Mouse (Mus musculus) c-Kit-positive CD71-positive TER-119-negative erythroid progenitor cells, embryonic 14.5 days (primary cell): Measurements from ENCODE around the gene Cacna1s.

Experiments
- DNase-seq: peaks from one replicate; pipeline ENCODE4 v3.0.0-alpha.2; 2013; ENCODE audit warnings: low read depth

Gene Cacna1s

DNA sequence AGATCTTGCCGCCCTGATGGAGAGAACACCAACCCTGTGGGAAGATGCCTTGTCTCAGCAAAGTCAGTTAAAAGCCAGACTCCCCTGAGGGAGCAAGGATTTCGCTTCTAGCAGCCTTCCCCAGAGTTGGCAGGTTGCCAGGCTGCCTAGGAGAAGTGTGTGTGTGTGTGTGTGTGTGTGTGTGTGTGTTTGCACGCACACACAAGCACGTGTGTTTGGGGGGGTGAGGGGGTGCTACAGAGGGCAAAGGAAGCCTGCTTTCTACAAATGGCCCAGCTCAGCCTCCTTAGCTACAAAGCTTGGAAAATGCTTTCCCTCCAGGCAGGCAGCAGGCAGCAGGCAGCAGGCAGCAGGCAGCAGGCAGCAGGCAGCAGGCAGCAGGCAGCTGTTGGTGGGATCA lies 85.0 kb downstream of the Cacna1s start:
- no peak for DNase-seq

DNA sequence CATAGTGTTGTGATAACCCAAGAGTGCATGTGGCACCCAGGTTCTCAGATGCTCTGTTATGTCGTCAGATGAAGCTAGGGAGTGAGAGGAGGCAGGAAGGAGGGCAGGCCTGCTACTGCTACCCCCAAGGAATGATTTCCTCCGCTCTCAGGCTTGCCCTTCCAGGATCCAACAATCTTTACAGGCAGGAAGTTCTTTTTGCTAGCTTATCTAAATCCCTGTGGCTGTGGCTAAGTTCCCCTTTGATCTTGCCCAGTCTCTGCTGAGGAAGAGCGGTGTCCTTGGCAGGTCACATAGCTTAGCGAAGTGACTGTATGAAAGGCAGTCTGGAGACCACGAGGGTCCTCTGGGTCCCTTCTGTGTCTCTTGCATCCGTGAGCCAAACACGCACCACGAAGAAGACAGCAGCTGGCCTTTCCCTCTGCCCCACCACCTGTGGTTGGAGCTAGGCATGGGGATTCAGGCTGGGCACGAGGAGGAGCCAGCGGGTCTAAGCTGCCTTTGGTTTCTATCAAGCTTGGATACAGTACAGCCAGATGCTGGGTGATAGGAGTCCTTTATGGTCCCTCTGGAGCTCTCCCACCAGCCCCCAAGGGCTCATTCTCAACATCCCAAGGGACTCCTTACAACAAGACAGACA lies 85.8 kb downstream of the Cacna1s start:
- DNase-seq: no peak

DNA sequence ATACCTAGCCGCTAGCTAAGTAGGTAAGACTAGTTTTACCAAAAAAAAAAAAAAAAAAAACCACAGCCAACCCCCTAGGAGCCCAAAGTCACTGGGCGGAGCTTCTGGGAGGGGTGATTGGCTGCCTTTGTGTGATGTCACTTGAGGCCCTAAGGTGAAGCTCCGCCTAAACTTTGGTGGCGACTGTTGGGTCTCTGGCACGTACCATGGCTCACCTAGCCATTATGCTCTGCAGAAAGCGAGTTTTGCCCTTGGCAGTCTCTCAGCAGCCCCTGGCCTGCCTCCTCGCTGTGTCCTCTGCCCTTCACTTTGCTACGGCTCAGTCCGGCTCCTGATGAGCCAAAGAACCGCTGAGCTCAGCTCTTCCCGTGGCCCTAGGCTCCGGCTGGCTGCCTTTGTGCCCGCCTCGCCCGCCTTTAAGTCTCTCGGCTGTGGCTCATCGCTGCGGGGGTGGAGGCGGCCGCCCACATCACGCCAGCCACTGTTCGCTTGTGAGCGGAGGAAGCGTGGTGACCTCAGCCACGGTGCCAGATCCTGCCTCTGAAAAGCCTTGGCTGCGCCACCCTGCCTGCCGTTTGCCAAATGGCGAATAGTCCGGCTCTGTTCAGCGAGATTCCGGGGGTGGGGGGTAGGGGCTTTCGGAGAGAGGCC lies 87.6 kb downstream of the Cacna1s start:
- peak; percentile 97 for DNase-seq

DNA sequence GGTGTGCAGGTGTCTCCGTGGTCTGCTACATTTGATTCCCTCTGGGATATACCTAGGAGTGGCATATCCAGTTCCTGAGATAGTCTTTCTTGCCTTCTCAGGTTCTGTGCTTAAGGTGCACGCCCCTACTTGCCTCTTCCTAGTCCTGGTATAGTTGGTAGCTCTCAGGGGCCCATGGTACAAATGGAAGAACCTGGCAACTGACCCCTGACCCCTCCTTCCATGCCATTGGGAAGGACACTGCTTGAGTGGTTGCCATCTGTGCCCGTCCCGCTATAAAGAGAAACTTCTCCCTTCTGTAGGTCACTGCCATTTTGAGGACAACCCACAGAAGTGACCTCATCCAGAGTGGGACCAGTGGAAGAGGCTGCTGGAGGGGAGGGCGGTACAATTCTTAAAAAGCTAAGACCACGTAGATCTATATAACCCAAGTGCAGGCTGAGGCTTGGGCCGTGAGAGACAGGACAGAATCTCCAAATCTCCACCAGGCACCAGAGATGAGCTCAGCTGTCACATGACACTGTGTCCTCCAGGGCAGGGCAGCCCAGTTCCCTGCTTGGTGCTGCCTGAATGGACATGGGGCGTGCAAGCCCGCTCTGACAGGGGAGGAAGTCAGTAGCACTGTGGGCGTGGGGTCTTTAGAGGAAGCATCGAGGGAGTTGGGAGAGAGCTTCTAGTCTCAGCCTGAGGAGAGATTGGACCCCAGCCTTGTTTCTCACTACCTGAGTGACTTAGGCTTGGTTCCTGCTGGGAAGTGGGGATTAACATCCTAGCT lies 88.8 kb downstream of the Cacna1s start:
- DNase-seq: no peak

DNA sequence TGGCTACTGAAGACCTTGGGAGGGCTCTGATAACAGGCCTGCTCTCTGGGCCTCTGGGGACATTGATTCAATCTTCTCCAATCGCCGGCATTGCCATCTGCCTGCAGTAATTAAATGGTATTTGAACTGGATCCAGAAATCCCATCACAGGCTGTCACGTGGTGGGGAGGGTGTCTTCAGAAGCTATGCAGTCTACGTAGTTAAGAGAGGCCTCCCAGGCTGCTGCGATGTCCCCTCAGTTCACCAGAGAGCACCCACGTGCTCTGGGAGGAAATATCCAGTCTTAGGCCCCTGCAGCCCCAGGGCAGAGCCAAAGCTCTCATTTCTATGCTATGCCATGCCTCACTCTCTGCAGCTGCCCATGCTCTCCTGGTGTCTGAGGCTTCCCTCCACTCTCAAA lies 89.8 kb downstream of the Cacna1s start:
- DNase-seq: no peak

DNA sequence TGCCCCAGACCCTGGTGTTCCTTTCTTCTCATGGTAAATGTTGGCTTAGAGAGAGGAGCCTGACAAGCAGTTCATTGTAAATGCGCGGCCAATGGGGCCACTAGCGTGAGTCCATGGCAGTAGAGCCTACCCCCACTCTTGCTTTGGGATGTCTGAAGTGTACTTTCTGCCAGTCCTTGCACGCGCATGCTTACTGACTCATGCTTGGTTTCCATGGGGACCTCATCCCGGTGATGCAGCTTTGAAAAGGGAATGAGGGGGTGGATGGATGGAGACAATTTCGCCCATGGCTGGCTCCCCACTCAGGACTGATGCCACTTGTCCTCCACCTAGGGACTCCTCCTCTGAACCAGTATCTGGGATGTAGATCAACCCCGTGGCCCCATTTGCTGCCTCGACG lies 91.0 kb downstream of the Cacna1s start:
- no peak for DNase-seq

DNA sequence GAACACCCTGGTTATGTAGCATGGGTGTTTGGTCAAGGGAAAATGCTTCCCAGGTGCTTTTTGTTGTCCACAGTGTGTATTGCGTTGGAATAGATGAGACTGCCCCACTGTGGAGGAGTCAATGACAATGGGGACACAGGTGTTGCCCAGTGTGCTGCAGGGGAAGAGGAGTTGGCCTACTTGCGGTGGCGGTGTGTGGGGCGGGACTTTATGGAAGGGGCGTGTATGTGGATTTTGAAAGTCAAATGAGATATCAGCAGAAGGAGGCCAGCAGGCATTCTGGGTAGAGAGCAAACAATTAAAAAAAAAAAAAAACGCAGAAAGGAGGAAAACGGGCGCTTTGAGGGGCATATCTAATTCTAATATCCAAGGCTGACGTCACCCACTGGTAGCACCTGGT lies 97.2 kb downstream of the Cacna1s start:
- no peak for DNase-seq

DNA sequence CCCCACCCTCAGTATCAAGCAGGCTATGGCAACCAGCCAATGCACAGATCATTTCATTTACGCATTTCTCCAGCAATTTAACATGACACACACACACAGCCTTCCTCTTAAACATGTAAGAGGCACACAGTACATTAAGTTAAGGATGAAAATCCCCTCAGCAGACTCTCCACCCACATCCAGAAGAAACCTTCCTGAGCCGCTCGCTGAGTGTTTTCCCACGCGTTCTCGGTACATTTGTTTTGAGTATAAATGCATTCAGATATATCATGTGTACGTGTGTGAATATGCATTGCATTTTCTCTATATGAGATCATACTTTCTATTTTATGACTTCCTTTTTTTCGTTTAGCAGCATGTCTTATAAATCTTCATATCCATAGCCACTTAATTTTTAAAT lies 98.8 kb downstream of the Cacna1s start:
- DNase-seq: no peak

DNA sequence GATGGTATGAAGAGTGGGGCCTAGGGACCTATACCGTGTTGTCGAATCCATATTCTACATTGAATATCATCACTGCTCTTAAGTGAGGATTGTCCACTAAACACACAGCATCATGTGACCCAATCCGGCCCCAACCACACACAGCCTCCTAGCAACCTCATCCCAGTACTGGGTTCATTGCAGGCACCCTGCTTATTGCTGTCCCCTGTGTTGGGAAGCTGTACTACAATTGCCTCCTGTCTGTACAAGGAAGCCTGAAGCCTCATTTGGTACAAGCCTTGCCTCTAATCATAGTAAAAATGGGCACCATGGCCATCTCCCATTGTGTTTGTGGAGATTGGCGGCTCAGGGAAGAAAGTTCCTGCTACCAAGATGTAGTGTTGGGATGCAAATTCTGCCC lies 103.8 kb downstream of the Cacna1s start:
- DNase-seq: no peak

DNA sequence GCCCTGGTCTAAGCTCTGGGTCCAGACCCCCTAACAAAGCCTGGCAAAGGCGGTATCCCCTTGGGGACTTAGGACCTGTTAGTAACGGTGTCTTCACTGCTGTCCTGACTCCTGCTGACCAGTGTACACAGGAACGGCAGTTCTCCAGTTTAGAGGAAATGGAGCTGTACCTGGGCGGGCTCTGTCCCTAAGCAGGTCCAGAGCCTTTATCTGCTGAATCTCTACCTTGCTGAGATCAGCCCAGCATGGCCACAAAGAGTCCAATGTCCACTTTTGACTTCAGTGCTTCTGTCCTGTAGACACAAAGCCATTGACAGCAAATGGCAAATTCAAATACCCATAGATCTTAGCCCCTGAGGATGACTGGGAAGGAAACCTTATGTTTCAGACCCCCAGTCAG lies 104.4 kb downstream of the Cacna1s start:
- no peak for DNase-seq

DNA sequence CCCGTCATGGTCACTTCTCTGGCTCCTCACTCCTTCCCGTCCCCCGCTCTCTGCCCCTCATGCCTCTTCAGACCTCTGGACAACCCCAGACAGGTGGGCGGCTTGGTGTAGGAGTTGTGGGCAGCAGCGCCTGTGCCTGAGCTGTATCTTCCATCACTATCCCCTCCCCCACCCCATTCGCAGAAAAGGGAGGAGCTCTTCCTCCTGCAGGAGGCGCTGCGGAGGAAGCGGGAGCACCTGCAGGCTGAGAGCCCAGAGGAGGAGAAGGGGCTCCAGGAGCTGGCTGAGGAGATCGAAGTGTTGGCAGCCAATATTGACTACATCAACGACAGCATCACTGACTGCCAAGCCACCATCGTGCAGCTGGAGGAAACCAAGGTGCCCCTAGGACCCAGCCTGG lies 107.3 kb downstream of the Cacna1s start:
- DNase-seq: no peak

DNA sequence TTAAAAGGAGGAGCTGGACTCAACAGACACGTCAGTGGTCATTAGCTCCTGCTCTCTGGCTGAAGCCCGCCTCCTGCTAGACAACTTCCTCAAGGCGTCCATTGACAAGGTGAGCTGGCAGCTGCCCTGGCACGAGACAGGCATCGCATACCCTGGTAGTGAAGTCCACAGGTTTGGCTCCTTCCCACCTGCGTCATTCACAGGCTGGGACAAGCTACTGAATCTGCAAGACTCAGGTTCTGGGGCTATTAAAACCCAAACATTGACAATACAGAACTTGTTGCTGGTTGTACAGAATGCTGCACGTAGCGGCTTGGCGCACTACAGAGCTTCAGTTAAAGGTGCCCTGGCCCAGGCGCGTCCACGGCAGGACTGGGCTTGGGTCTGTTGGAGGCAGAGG lies 107.7 kb downstream of the Cacna1s start:
- DNase-seq: no peak

DNA sequence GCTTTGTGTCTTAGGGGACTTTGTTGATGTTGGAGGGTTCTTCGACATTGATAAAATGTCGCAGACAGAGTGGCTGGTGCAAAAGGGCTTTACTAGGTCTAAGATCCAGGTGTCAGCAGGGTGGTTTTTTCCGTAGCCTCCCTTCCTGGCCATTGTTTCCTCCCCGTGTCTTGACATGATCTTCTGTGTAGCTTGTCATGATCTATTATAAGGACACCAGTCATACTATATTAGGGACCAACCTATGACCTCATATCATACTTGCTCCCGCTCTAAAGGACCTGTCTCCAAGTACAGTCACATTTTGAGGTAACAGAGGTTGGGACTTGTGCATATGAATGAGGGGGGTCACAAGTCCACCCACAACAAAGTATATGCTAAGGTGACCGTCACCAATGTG lies 108.4 kb downstream of the Cacna1s start:
- no peak for DNase-seq

DNA sequence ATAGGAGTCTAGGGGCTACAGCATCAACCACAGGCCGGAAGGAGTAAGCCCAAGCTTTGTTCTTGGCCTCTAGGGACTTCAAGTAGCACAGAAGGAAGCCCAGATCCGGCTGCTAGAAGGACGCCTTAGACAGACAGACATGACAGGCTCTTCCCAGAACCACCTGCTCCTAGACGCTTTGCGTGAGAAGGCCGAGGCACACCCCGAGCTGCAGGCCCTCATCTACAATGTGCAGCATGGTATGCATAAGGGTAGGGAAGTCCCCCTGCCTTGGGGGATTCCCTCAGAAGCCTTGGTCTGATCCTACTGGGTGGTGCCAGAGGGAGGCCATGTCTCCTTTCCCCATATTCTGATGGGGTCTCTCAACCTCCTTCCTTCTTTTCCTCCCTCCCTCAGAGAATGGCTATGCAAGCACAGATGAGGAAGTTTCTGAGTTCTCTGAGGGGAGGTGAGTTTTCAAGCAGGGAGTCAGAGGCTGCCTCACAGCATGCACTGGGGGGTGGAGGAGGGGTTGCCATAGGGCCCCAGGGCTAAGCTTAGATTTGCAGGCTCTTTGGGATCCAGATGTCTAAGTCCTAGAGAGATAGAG lies 108.9 kb downstream of the Cacna1s start:
- no peak for DNase-seq

DNA sequence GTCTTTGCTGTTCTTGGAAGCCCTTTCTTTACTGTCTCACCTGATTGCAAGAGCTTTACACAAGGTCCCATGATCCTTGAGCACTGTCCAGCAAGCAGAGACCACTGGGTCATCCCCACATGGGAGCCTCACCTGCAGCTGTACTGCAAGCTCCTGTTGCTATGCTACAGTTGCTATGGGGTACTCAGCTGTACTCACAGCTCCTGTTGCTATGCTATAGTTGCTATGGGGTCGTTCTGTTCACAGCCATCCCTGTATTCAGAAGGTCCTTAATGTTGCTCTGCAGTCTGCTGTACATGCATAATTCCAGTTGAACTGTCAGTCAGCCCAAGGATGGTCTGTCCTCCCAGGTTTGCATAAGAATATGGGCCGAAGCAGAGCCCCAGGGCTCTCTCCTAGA lies 112.9 kb downstream of the Cacna1s start:
- no peak for DNase-seq

DNA sequence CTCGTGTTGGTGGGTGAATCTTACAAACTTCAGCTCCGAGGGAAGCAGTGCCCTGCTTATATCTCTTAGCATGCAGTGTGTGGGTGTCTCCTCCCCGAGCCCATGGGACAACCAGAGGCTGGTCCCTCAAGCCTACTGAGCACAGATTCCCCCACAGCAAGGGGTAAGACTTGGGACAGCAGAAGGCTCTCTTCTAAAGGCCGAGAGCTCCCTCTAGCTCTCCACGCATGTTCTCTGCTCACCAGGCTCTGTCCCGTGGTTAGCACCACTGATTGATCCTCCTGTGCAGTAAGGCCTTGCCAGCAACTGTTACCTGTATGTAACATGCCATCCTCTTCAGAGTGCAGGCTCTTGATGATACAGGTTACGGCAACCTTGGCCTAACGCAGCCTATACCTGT lies 115.1 kb downstream of the Cacna1s start:
- DNase-seq: no peak
